Mouse (Mus musculus) testis, adult 2 months (tissue): ENCODE data around the gene Hnf4a.

Source experiments
- CTCF ChIP-seq: fragments of 200-500 bp; IDR thresholded peaks from 2 replicates; pipeline ENCODE4 v1.5.1; 2012; ENCODE audit warnings: low read depth, mild to moderate bottlenecking, inconsistent platforms, low read length, moderate library complexity; ENCODE audit not compliant: control insufficient read depth, insufficient read depth, insufficient replicate concordance
- POLR2A ChIP-seq: fragments of 200-500 bp; IDR thresholded peaks from 2 replicates; pipeline ENCODE4 v1.6.1; 2012; ENCODE audit warnings: low read depth, mild to moderate bottlenecking, inconsistent platforms, low read length, moderate library complexity; ENCODE audit not compliant: control insufficient read depth

DNA sequence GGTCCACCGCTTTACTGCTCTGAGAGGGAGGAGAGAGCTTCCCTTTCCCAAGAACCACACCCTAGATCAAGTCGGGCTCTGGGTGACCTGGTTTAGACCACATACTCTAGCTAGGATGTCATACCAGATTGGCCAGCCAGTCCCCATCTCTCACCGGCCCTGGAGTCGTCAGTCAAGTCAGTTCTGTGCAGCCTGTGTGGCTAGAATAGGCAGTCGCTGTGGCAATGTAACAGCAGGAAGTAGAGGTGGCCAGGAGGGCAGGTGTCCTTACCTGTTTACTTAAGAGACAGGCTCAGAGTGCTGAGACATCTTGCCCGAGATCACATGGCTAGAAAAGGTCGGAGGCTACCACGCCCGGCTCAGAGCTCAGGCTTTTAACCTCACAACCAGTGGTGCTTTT, 104.6 kb downstream of the Hnf4a start:
- TF ChIP-seq CTCF (no peak), POLR2A (no peak)
